Mouse (Mus musculus) heart, postnatal 10 days (tissue): ENCODE measurements around the gene Cpne6. TPM values are rescaled to one million over a fixed set of nuclear protein-coding genes. Genes with fewer than 3 reads are reported as not detected.

Source experiments
- DNase-seq, 2 experiments: peaks; one replicate each; pipeline ENCODE4 v3.0.0; 2021
- intact Hi-C: fragments of 180-260 bp; cut with DNase I; formaldehyde crosslinking; loops from one replicate; pipeline ENCODE4 v1.15.1; 2025
- total RNA-seq, 2 experiments: library from RNA; stranded (reverse); gene quantifications; 2 replicates each; pipeline ENCODE4 v1.2.3; 2021

Gene Cpne6
- total RNA-seq: under 1 TPM in 1 of 2 experiments, not detected in 1; 0.12 TPM

- no peak for DNase-seq
- intact Hi-C loops: no loop called here
Observed at GRCm38 (mm10) chr14:55510125-55510731, at the start of gene Cpne6. TSS of gene Cpne6 (plus strand) at chr14:55510445.

DNA sequence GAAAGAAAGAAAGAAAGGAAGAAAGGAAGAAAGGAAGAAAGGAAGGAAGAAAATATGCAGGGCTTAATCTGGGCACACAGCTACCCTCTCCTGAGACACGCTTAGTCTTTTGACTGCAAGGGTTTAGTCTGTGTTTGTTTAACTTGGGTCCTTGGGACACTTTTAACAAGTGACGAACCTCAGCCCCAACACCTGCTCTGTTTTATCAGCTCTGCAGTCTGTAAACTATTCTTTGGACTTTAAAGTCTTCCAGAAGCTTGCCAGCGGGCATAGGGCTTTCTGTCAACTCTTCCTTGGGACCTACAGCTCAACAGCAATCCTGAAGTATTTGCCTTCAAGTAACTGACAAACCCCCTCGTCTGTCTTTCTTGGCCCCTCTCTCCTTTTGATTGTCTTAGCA, 48.5 kb upstream of the Cpne6 start:
- no peak for DNase-seq
- intact Hi-C loops: no loop called here

- DNase-seq: no peak
- intact Hi-C loops: no loop called here
Observed at GRCm38 (mm10) chr14:55466481-55466880, 43.8 kb upstream of the Cpne6 start.

DNA sequence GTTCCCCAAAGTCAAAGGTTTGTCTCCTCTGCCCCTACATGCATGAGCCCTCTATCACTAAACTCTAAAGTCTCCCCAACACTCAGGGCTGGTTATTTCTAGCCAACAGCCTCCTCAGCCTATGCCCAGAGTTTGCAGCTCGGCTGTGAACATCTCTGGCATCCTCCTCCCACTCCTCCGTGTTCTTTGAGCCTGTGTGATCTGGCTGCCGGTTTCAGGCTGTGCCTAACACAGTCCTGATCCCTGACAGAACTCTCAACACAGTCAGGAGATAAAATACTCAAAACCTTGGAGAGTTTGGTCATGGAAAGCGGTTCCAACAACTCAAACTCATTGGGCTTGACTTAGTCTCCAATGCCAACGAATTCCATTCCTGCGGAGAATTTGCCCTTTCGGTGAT, 43.1 kb upstream of the Cpne6 start:
- intact Hi-C loops: no loop called here
- peak; percentile 32 to 49 for DNase-seq

GRCm38 (mm10) chr14:55468301-55468741, 41.9 kb upstream of the Cpne6 start:
- intact Hi-C loops: no loop called here
- peak; percentile 55 to 67 for DNase-seq

- no peak for DNase-seq
- intact Hi-C loops: no loop called here
Observed at GRCm38 (mm10) chr14:55469041-55469440, 41.2 kb upstream of the Cpne6 start.

DNA sequence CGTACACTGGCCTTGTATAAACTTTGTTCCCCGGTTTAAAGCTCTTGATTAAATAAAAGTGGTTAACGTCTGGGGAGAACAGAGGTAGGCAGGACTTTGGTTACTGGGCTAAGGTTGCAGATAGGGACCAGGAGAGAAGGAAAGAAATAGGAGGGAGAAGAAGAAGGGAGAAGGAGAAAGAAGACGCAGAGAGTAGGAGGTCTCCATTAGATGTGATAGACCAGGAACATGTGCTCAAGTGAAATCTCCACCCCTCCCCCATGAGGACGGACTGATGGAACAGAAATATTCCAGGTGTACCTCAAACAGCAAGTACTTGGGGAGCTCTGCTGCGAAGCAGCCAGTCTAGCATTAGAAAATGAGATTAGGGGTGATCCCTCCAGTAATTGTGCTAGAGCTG, 40.4 kb upstream of the Cpne6 start:
- no peak for DNase-seq
- intact Hi-C loops: no loop called here

DNA sequence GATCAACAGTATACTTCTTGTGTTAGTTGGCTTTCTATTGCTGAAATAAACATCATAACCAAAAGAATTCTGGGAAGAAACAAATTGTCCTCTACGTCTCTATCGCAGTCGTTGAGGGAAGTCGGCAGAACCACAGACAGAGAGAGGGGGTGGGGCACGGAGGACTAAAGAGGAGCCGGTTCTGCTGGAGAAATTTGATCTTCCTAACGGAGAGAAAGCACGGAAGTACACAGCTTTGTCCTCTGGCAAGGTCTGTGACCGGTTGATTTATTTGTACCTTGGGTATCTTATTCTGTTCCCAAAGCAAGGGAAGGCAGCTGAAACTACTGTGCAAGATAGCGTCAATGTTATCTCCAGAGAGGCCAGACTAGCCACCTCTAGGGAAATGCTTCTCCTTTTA, 39.4 kb upstream of the Cpne6 start:
- intact Hi-C loops: no loop called here
- DNase-seq: peak; percentile 26 to 40

GRCm38 (mm10) chr14:55475654-55476053, 34.6 kb upstream of the Cpne6 start:
- no peak for DNase-seq
- intact Hi-C loops: no loop called here

- intact Hi-C loops: no loop called here
- DNase-seq: no peak
Observed at GRCm38 (mm10) chr14:55477421-55477820, 32.8 kb upstream of the Cpne6 start.

DNA sequence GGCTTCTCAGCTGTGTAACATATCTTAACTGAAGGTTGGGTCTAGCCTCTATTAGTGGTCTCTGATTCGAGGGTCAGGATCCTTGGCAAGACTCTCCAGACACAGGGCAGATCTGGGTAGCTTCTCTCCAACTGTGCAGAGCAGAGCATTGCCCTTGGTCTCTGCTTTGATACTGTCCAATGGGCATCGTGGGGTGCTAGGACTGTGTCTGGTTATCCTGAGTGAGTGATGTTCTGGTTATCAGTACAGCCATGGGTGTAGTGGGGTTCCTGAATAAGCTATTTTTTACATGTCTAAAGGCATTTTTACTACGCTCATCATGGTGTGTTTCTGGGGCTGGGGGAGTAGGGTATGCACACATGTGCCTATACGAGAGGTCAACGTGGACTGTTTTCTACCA, 32.4 kb upstream of the Cpne6 start:
- intact Hi-C loops: no loop called here
- no peak for DNase-seq

DNA sequence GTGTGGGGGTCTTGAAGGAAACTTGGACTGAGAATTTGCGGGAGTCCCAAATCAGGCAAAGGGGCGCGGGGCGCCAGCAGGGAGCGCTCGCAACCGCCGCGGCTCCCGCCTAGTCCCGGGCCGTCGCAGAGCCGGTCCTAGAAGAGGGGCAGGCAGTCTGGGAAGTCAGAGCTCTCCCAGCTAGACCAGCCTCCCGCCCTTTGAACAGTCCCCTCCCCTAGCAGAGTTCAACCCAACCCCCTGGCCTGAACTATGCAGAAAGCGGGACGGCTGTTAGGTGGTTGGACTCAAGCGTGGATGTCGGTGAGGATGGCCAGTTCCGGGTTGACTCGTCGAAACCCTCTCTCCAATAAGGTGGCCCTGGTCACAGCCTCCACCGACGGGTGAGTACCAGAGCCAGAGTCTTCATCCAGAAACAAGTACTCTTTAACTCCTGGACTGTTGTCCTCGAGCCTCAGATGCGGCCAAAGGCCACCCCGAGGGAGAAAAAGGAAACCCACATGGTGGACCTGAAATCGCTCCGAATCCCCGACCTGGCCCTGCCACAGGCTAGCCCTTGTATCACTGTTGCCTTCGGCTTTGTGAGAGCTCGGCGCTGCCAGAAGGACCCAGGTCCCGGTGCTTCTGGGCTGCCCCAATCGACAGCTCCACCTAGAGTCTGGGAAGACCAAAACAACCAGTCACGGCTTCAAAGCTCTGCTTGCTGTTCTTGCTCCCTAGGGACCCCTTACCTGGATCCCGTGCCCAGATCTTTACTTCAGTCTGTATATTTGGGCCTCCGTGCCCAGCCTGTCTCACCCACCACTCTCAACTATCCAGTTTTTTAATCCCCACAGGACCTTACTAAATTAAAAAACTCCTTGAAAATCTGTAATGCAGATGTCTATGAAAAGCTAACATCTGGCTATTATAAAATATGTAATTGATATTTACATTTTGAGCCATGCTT, 31.3 kb upstream of the Cpne6 start, which contains the start of gene Dhrs4:
Gene Dhrs4, plus strand, starts transcription at position 108 of the 949 bp plus-strand sequence.
- peak; percentile 84 to 88 for DNase-seq
- intact Hi-C loops: no loop called here

GRCm38 (mm10) chr14:55479629-55480028, 30.6 kb upstream of the Cpne6 start:
- DNase-seq: no peak
- intact Hi-C loops: no loop called here

DNA sequence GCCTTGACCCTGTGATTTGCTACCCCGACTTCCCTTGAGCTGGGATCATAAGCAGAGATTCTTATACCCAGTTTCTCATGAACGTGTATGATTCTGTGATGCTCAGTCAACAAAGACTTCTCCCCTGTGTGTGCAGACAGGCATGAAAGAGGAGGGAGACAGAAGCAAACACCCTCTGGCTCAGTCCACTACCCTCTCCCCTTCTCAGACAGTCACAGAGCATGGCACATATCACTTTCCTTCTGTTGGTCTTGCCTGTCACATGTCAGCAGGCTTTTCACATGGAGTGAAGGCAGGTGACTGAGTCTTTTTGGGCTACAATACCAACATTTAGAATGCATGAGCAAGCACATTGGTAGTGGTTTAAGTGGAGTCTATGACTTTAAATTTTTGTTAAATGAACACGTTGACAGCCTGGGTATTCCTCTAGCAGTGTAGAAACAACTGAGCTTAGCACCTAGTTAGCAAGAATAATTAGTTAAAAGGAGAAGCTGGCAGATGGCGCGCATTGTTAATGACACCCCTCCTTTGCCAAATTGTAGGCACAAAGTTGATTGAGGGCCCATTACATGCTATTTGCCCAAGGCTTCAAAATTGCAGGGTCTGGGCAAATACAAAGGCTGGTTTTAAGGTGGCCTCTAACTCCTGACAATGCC, 25.7 kb upstream of the Cpne6 start:
- no peak for DNase-seq
- intact Hi-C loops: no loop called here

GRCm38 (mm10) chr14:55486836-55487235, 23.4 kb upstream of the Cpne6 start:
- intact Hi-C loops: no loop called here
- DNase-seq: no peak

- intact Hi-C loops: loop anchor here (10.0 kb wide), 1 partner anchor 254 kb away; the partner anchor contains the start of genes Dhrs1 and Nop9
- DNase-seq: peak; percentile 63 to 67
Observed at GRCm38 (mm10) chr14:55490361-55491201, 19.7 kb upstream of the Cpne6 start, which contains the start of gene Carmil3. TSS of gene Carmil3 (plus strand) at chr14:55490651.

- peak; percentile 65 to 68 for DNase-seq
- intact Hi-C loops: loop anchor here (10.0 kb wide), 1 partner anchor 253 kb away; the partner anchor contains the start of genes Dhrs1 and Nop9
Observed at GRCm38 (mm10) chr14:55491291-55491833, 18.9 kb upstream of the Cpne6 start.

DNA sequence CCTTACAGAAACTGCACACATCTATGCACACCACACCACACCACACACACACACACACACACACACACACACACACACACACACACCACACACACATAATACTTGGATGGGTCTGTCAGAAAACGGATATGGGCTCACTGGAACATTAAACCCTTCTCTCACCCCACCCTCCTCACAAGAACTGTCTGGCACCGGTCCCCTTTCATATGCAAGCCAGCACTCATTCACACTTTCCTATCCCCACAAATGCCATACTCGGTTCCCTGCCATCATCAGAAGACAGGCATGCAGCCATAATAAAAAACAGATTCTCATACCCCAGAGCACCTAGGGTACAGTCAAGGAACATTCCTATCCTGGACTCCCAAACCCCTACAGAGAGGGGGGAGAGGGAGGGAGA, 18.1 kb upstream of the Cpne6 start:
- DNase-seq: no peak
- intact Hi-C loops: loop anchor here (10.0 kb wide), 1 partner anchor 253 kb away; the partner anchor contains the start of genes Dhrs1 and Nop9

DNA sequence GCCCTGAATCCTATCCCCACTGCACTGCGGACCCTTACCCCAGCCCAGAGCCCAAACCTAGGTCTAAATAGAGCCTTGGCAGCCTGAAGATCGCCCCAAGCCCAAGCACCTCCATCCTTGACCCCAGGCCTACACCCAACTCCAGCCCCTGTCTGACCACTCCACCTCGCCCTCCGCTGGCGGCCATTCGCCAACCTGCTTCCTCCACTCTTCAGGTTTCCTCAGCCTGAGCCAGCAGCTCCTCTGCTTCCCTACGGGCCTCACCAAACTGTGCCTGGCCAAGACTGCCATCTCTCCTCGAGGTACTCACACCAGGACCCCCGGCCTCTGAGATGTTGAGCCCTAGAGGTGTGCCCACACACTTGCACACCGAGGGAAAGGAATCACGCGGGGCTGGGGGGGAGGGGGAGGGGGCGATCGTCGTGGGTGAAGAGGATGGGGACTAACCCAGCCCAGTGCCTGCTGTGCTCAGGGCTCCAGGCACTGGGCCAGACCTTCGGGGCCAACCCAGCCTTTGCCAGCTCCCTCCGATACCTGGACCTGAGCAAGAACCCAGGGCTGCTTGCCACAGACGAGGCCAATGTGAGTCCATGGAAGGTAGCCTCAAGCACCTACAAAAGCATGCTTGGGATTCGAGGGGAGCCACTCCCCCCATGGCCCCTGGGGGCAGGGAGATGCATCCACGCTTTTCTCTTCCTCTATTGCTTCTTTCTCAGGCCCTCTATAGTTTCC, 14.6 kb upstream of the Cpne6 start:
- intact Hi-C loops: loop anchor here (5.0 to 10.0 kb wide), 2 partner anchors 107 to 249 kb away; partner anchors contain the start of genes Dhrs1, Irf9 and Nop9
- peak in 1 of 2 experiments; percentile 28 for DNase-seq
